Comparison of ENCODE assay signal across 23 mouse cellular contexts in the genomic region with DNA sequence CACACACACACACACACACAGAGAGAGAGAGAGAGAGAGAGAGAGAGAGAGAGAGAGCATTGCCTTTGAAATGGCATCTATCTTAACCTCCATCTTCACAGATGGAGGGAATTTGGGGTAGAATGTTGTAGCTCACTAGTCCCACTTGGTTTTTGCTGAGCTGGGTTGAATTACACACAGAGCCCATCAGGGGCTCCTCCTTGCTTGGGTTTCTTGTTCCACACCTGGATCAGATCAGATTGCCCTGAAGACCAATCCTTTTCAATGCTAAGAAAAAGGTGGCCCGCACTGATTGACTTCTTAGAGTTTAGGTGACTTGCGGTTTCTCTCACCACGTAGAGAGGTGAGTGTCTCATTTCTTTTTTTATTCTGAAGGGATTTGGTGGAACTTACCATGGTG. TPM values are rescaled to one million over a fixed set of nuclear protein-coding genes. Genes with fewer than 3 reads are reported as not detected.
"Had no signal": no experiment of that assay in that cellular context is flagged by ENCODE, and none has a peak within 500 bp of the region (broad histone marks: within the 10 kb centered on the region; RNA-seq: fewer than 3 reads in every experiment).

No protein-coding gene starts in this region.

- ATAC-seq: intestine, postnatal 0 days; midbrain, embryonic 15.5 days had no signal

- H3K27me3 ChIP-seq: liver, embryonic 13.5 days; midbrain, embryonic 12.5 days; midbrain, embryonic 15.5 days; neural tube, embryonic 13.5 days had no signal

- H3K4me3 ChIP-seq: layer of hippocampus, adult 2 months; left cerebral cortex, adult 2 months; liver, embryonic 13.5 days; midbrain, embryonic 12.5 days; midbrain, embryonic 15.5 days; neural tube, embryonic 13.5 days had no signal

- H3K9me3 ChIP-seq: liver, embryonic 13.5 days; midbrain, embryonic 12.5 days; midbrain, embryonic 15.5 days; neural tube, embryonic 13.5 days had no signal

- H3K4me2 ChIP-seq: liver, embryonic 13.5 days; midbrain, embryonic 12.5 days; midbrain, embryonic 15.5 days; neural tube, embryonic 13.5 days had no signal

- H3K27ac ChIP-seq: kidney, postnatal 0 days; layer of hippocampus, adult 2 months; left cerebral cortex, adult 2 months; liver, embryonic 13.5 days; macrophage; midbrain, embryonic 12.5 days; midbrain, embryonic 15.5 days; neural tube, embryonic 13.5 days had no signal

- DNase-seq: kidney, adult 2 months; kidney, postnatal 25 days; layer of hippocampus, adult 9-11 months; left cerebral cortex, postnatal 4 days; liver, embryonic 13.5 days; lung, adult 2 months had no signal

- H3K9ac ChIP-seq: liver, embryonic 13.5 days; midbrain, embryonic 12.5 days; midbrain, embryonic 15.5 days; neural tube, embryonic 13.5 days had no signal

- H3K36me3 ChIP-seq: liver, embryonic 13.5 days; midbrain, embryonic 12.5 days; midbrain, embryonic 15.5 days; neural tube, embryonic 13.5 days had no signal

- H3K4me1 ChIP-seq: liver, embryonic 13.5 days; midbrain, embryonic 12.5 days; midbrain, embryonic 15.5 days; neural tube, embryonic 13.5 days had no signal

RNA-seq across cellular contexts. Expression of a gene that starts 13.3 kb away (rescaled TPM):
- polyA plus RNA-seq: kidney, adult 2 months; large intestine, adult 2 months; liver, adult 2 months; lung, adult 2 months; macrophage; midbrain, embryonic 12.5 days; small intestine, adult 2 months; spleen, adult 2 months had no signal

RNA-seq across cellular contexts. Expression of a gene that starts 35.0 kb away (rescaled TPM):
- polyA plus RNA-seq: intestine, embryonic 14.5 days; kidney, embryonic 14.5 days; kidney, postnatal 0 days; liver, adult 2 months; liver, embryonic 13.5 days; liver, embryonic 16.5 days; lung, adult 2 months; lung, embryonic 16.5 days; macrophage; midbrain, embryonic 12.5 days; small intestine, adult 2 months; spleen, adult 2 months; stomach, embryonic 16.5 days had no signal
